Comparison of ENCODE assay signal across 10 mouse cellular contexts in the genomic region with DNA sequence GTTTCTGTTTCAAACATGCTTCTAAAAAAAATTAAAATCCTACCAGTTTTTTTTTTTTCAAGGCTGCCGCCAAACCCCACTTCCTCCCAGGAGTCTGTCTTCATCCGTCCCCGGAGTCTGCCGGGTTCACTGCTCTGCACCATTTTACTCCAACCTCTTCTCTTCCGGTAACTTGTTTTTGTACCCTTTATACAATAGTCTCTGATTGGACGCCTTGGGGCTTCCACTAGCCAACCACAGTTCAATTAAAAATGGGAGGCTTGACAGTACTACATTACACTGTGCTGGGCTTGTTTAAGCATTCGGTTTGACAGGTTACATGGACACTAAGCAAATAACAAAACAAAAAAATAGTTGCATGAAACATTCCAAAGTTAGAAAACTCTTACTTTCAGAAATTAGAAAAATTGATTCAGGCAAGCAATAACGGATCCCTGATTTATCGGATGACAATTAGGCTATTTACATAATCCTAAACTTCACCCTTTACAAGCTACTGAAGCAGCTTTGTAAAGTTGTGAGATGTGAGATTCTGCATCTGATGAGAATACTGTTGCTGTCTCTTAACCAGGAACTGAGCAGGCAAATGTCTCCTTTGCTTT.
A peak's percentile ranks its signal among the peaks of the same experiment; 100 is the strongest.
DNase-seq lines count a peak whose midpoint lies in the region; ATAC-seq lines count a peak whose summit lies in the region.
"Had no signal": no experiment of that assay in that cellular context is flagged by ENCODE, and none has a peak within 500 bp of the region (broad histone marks: within the 10 kb centered on the region; RNA-seq: fewer than 3 reads in every experiment).

No protein-coding gene starts in this region.

- no peaks in the 10 kb centered on the region for H3K27me3 ChIP-seq in midbrain, embryonic 11.5 days (ENCODE audit: control insufficient read depth, insufficient read depth, low read length)
- peaks cover 12% of the 10 kb centered on the region for H3K27me3 ChIP-seq in midbrain, embryonic 10.5 days (ENCODE audit: low read depth, poor library complexity, severe bottlenecking)
- H3K27me3 ChIP-seq in hindbrain, embryonic 12.5 days: no peaks in the 10 kb centered on the region
- H3K27me3 ChIP-seq: hindbrain, embryonic 15.5 days had no signal

- H3K4me2 ChIP-seq in midbrain, embryonic 11.5 days: no peak overlapping the region
- H3K4me2 ChIP-seq in hindbrain, embryonic 12.5 days (replicated peaks): no peak overlapping the region
- H3K4me2 ChIP-seq: hindbrain, embryonic 15.5 days had no signal

- H3K9me3 ChIP-seq in midbrain, embryonic 11.5 days (ENCODE audit: control insufficient read depth, low read length): no peaks in the 10 kb centered on the region
- no peaks in the 10 kb centered on the region for H3K9me3 ChIP-seq in midbrain, embryonic 10.5 days (replicated peaks)
- no peaks in the 10 kb centered on the region for H3K9me3 ChIP-seq in hindbrain, embryonic 12.5 days (replicated peaks)
- H3K9me3 ChIP-seq: hindbrain, embryonic 15.5 days had no signal

- no peak overlapping the region for H3K9ac ChIP-seq in midbrain, embryonic 11.5 days (ENCODE audit: low read length)
- no peak overlapping the region for H3K9ac ChIP-seq in hindbrain, embryonic 12.5 days
- H3K9ac ChIP-seq: hindbrain, embryonic 15.5 days; liver, embryonic 14.5 days had no signal

- peaks cover 6% of the 10 kb centered on the region; the same call in 1 of the 2 replicates for H3K4me1 ChIP-seq in midbrain, embryonic 11.5 days (ENCODE audit: control insufficient read depth, insufficient read depth, low read length)
- peaks cover 31% of the 10 kb centered on the region for H3K4me1 ChIP-seq in midbrain, embryonic 10.5 days
- H3K4me1 ChIP-seq in hindbrain, embryonic 12.5 days: peaks cover 9% of the 10 kb centered on the region

- H3K4me3 ChIP-seq in midbrain, embryonic 11.5 days (ENCODE audit: low read depth, low read length): no peak overlapping the region
- H3K4me3 ChIP-seq in midbrain, embryonic 10.5 days: no peak overlapping the region
- H3K4me3 ChIP-seq in hindbrain, embryonic 12.5 days: no peak overlapping the region
- H3K4me3 ChIP-seq: hindbrain, embryonic 15.5 days had no signal

- no peaks in the 10 kb centered on the region for H3K36me3 ChIP-seq in midbrain, embryonic 11.5 days (ENCODE audit: control insufficient read depth, insufficient read depth, low read length)
- no peaks in the 10 kb centered on the region for H3K36me3 ChIP-seq in midbrain, embryonic 10.5 days
- no peaks in the 10 kb centered on the region for H3K36me3 ChIP-seq in hindbrain, embryonic 12.5 days
- H3K36me3 ChIP-seq: hindbrain, embryonic 15.5 days had no signal

- H3K27ac ChIP-seq in midbrain, embryonic 11.5 days (ENCODE audit: low read depth, low read length): no peak overlapping the region
- H3K27ac ChIP-seq in midbrain, embryonic 10.5 days (replicated peaks): no peak overlapping the region
- H3K27ac ChIP-seq in hindbrain, embryonic 12.5 days: no peak overlapping the region
- H3K27ac ChIP-seq: hindbrain, embryonic 15.5 days; liver, embryonic 14.5 days had no signal

- peak; percentile 38 for DNase-seq in adrenal gland, postnatal 10 days
- no peak for DNase-seq in adrenal gland, postnatal 25 days
- peak; percentile 28 for DNase-seq in midbrain, embryonic 11.5 days (ENCODE audit: low spot score, missing footprints)
- no peak for DNase-seq in midbrain, embryonic 10.5 days (ENCODE audit: low spot score)
- DNase-seq in heart, postnatal 4 days: peak; percentile 8
- peak; percentile 14 for DNase-seq in thymus, postnatal 4 days
- no peak for DNase-seq in yolk sac, embryonic 10.5 days (ENCODE audit: low spot score)

- 87% methylated on average over 9 of the region's 9 CpGs for WGBS in midbrain, embryonic 11.5 days
- WGBS in midbrain, embryonic 10.5 days: 93% methylated on average over 9 of the region's 9 CpGs
- 81% methylated on average over 9 of the region's 9 CpGs for WGBS in hindbrain, embryonic 12.5 days

- ATAC-seq in midbrain, embryonic 11.5 days (ENCODE audit: low FRiP score): no peak
- no peak for ATAC-seq in hindbrain, embryonic 12.5 days (ENCODE audit: low FRiP score)

Comparison
In these comparisons a context has a peak if more than half of its experiments do, and no peak if none do; other contexts are left out.
1. DNase-seq: peak in adrenal gland, postnatal 10 days (single experiment), midbrain, embryonic 11.5 days (single experiment), heart, postnatal 4 days (single experiment) and thymus, postnatal 4 days (single experiment); none in adrenal gland, postnatal 25 days (single experiment), midbrain, embryonic 10.5 days (single experiment) and yolk sac, embryonic 10.5 days (single experiment).